Mouse (Mus musculus): ENCODE measurements around the gene Tmsb4x. TPM values are rescaled to one million over a fixed set of nuclear protein-coding genes. Genes with fewer than 3 reads are reported as not detected.

The Tmsb4x gene
- total RNA-seq, 1 experiment from 2014 or later, result 11,803 TPM

- ATAC-seq (replicated peaks; ENCODE audit: insufficient number of reproducible peaks, low FRiP score, low TSS enrichment, poor library complexity, severe bottlenecking), result peak; percentile 88
Observed at GRCm38 (mm10) chrX:167195228-167195649, 13.9 kb downstream of the Tmsb4x start.

GRCm38 (mm10) chrX:167186306-167186705, 22.8 kb downstream of the Tmsb4x start:
- ATAC-seq (replicated peaks; ENCODE audit: insufficient number of reproducible peaks, low FRiP score, low TSS enrichment, poor library complexity, severe bottlenecking), result no peak

- no peak for ATAC-seq (replicated peaks; ENCODE audit: insufficient number of reproducible peaks, low FRiP score, low TSS enrichment, poor library complexity, severe bottlenecking)
Observed at GRCm38 (mm10) chrX:167183535-167183934, 25.6 kb downstream of the Tmsb4x start.

- no peak for ATAC-seq (replicated peaks; ENCODE audit: insufficient number of reproducible peaks, low FRiP score, low TSS enrichment, poor library complexity, severe bottlenecking)
Observed at GRCm38 (mm10) chrX:167182411-167182810, 26.7 kb downstream of the Tmsb4x start.

- ATAC-seq (replicated peaks; ENCODE audit: insufficient number of reproducible peaks, low FRiP score, low TSS enrichment, poor library complexity, severe bottlenecking), result peak; percentile 82
Observed at GRCm38 (mm10) chrX:167179961-167180642, 29.0 kb downstream of the Tmsb4x start.

GRCm38 (mm10) chrX:167179549-167179948, 29.6 kb downstream of the Tmsb4x start:
- no peak for ATAC-seq (replicated peaks; ENCODE audit: insufficient number of reproducible peaks, low FRiP score, low TSS enrichment, poor library complexity, severe bottlenecking)

GRCm38 (mm10) chrX:167175319-167175718, 33.8 kb downstream of the Tmsb4x start:
- 0 out of 2 replicates have a peak, but pooled peaks have one; percentile 51 for ATAC-seq (replicated peaks; ENCODE audit: insufficient number of reproducible peaks, low FRiP score, low TSS enrichment, poor library complexity, severe bottlenecking)

GRCm38 (mm10) chrX:167174311-167174710, 34.8 kb downstream of the Tmsb4x start:
- no peak for ATAC-seq (replicated peaks; ENCODE audit: insufficient number of reproducible peaks, low FRiP score, low TSS enrichment, poor library complexity, severe bottlenecking)

- ATAC-seq (replicated peaks; ENCODE audit: insufficient number of reproducible peaks, low FRiP score, low TSS enrichment, poor library complexity, severe bottlenecking), result no peak
Observed at GRCm38 (mm10) chrX:167172256-167172655, 36.9 kb downstream of the Tmsb4x start.

- no peak for ATAC-seq (replicated peaks; ENCODE audit: insufficient number of reproducible peaks, low FRiP score, low TSS enrichment, poor library complexity, severe bottlenecking)
Observed at GRCm38 (mm10) chrX:167171281-167171680, 37.8 kb downstream of the Tmsb4x start.

GRCm38 (mm10) chrX:167167282-167167681, 41.8 kb downstream of the Tmsb4x start:
- ATAC-seq (replicated peaks; ENCODE audit: insufficient number of reproducible peaks, low FRiP score, low TSS enrichment, poor library complexity, severe bottlenecking), result peak; percentile 92

- ATAC-seq (replicated peaks; ENCODE audit: insufficient number of reproducible peaks, low FRiP score, low TSS enrichment, poor library complexity, severe bottlenecking), result no peak
Observed at GRCm38 (mm10) chrX:167166051-167166450, 43.1 kb downstream of the Tmsb4x start.

GRCm38 (mm10) chrX:167157691-167158090, 51.4 kb downstream of the Tmsb4x start:
- no peak for ATAC-seq (replicated peaks; ENCODE audit: insufficient number of reproducible peaks, low FRiP score, low TSS enrichment, poor library complexity, severe bottlenecking)

Other genes with a start within 250 kb of the Tmsb4x start
- gene Tlr8, start 55.0 kb upstream of the Tmsb4x start, total RNA-seq (2017), result 50.9 to 97.9 TPM (median 77.8 TPM) in 3 replicates
- 116 to 144 TPM (median 135 TPM) in 3 replicates for gene Tlr7, start 121.2 kb upstream of the Tmsb4x start, total RNA-seq (2017)
- gene Prps2, start 173.4 kb upstream of the Tmsb4x start, total RNA-seq (2017), result 18.4 to 30.6 TPM (median 19.4 TPM) in 3 replicates

Measured in monocyte, adult 5-6 weeks (primary cell).